Mouse (Mus musculus) C2C12 (cell line): Measurements from ENCODE around the gene Ctxn1.

ENCODE experiments used
- CTCF ChIP-seq: IDR thresholded peaks from one replicate; pipeline ENCODE4 v1.5.1; 2011; ENCODE audit not compliant: control insufficient read depth, insufficient read depth, insufficient read length
- FOSL1 ChIP-seq: IDR thresholded peaks from one replicate; pipeline ENCODE4 v1.8.0; 2011; ENCODE audit warnings: mild to moderate bottlenecking, low read length; ENCODE audit not compliant: poor library complexity, insufficient read depth, severe bottlenecking
- MAX ChIP-seq: IDR thresholded peaks from one replicate; pipeline ENCODE4 v1.6.1; 2011; ENCODE audit warnings: mild to moderate bottlenecking, control low read depth
- USF1 ChIP-seq: IDR thresholded peaks from one replicate; pipeline ENCODE4 v1.6.1; 2011; ENCODE audit warnings: low read depth, mild to moderate bottlenecking, control low read depth, moderate library complexity

DNA sequence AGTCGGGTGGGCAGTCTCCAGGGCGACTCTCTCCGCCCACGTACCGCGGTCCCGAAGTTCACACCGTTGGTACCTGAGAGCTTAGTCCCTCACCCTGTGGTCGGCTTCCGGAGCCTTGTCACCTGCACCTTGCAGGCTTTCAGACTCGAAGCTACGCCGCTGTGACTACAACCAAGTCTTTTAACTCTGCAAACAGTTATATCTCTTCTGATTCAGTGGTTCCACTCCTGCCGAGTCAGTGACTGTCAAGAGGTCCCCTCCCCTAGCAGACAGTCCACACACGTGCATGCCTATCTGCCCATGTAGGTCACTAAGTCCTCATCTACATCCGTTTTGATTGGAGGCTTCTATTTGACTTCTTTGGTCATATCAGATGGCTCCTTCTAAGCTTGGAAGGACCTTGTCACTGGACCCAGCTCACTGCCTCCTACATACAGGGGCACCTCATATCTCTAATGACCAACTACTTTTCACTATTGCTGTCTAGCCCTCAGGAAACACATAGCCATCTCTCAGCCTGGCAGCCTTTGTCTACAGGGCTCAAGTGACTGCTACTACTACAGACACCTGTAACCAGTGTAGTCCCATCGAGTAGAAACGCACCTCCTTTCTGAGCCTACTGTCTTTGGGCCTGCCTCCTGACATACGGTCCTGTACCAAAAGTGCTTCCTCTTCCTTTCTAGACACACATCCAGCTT, 19.7 kb downstream of the Ctxn1 start:
- TF ChIP-seq USF1, result no peak
- TF ChIP-seq CTCF, result no peak
- TF ChIP-seq MAX, result no peak
- no peak for TF ChIP-seq FOSL1
